Mouse (Mus musculus) megakaryocyte, embryonic 14.5 days (primary cell): ENCODE measurements around the gene Ms4a5. TPM values are rescaled to one million over a fixed set of nuclear protein-coding genes. Genes with fewer than 3 reads are reported as not detected.
A peak's percentile ranks its signal among the peaks of the same experiment; 100 is the strongest.
"Not testable (repeated sequence)": the region's sequence is repeated elsewhere in the genome, so short reads cannot be mapped to it uniquely, and the experiment has no call there.

ENCODE experiments used
- H3K27me3 ChIP-seq: replicated peaks from 2 replicates; pipeline ENCODE3; 2012; ENCODE audit warnings: inconsistent platforms
- H3K36me3 ChIP-seq: replicated peaks from 2 replicates; pipeline ENCODE3; 2012; ENCODE audit warnings: low read length, inconsistent platforms, mixed read lengths
- H3K4me1 ChIP-seq: 2 replicates; pipeline ENCODE4 v1.6.1; 2012; ENCODE audit warnings: inconsistent platforms
- H3K4me3 ChIP-seq: replicated peaks from 2 replicates; pipeline ENCODE3; 2012; ENCODE audit warnings: moderate library complexity, mild to moderate bottlenecking, inconsistent platforms
- H3K9me3 ChIP-seq: 2 replicates; pipeline ENCODE4 v1.6.1; 2012; ENCODE audit warnings: inconsistent platforms
- FLI1 ChIP-seq: IDR thresholded peaks from 2 replicates; pipeline ENCODE4 v1.6.1; 2012; ENCODE audit warnings: low read length, inconsistent platforms, mixed read lengths
- GATA1 ChIP-seq: IDR thresholded peaks from 3 replicates; pipeline ENCODE4 v1.6.1; 2012; ENCODE audit warnings: mixed read lengths, low read length, inconsistent platforms, borderline replicate concordance
- polyA plus RNA-seq: library from polyadenylated mRNA; stranded (reverse); fragments of >175 nt; gene quantifications from 2 replicates; pipeline ENCODE4 v1.2.3, GENCODE M21; 2012; ENCODE audit warnings: low replicate concordance; ENCODE audit not compliant: insufficient read depth

The Ms4a5 gene
- not detected in 2 replicates for polyA plus RNA-seq

DNA sequence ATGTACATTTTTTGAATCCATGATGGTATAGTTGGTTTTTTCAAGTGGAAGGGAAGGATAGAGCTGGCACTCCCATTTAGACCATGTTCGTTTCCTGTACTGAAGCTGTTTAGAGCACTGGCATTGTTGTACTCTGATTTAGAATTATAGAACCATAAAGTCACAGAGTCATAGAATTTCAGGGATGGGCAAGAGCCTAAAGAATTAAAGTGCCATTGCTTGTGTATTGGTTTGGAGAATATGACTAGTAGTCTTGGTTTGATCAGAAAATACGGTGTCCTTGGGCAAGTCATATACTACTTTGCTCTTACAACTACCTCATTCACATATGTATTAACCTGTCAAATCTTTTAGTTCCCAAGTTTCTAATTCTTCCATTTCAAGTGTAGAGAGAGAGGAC lies at the start of gene Ms4a5:
Ms4a5 (minus strand) TSS at position 101 of the 400 bp plus-strand sequence.
- Histone ChIP-seq H3K4me3 (no peak within 1 kb of the TSS), H3K4me1 (no peaks in the 10 kb centered on the region), H3K36me3 (no peaks in the 10 kb centered on the region), H3K9me3 (no peaks in the 10 kb centered on the region), H3K27me3 (no peaks in the 10 kb centered on the region)
- no peak for TF ChIP-seq FLI1
- TF ChIP-seq GATA1: no peak

DNA sequence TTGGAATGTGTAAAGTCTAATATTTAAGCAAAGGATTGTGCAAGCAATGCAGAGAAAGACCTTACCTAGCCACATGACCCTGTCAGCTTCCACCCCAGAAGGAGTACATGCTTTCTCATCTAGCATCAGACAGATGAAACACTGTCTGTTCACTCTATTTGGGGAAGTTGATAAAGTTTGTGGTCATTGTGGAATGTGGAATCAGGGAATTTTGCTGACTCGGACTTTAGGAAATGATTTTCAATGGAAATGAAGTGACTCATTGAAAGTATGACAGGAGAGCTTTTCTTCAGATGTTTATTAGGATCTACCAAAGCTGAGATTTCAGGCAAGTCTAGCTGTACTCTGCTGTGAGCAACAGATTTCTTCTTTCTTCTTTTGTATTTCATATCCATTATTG lies 37.5 kb upstream of the Ms4a5 start:
- TF ChIP-seq GATA1 (no peak), FLI1 (no peak)

DNA sequence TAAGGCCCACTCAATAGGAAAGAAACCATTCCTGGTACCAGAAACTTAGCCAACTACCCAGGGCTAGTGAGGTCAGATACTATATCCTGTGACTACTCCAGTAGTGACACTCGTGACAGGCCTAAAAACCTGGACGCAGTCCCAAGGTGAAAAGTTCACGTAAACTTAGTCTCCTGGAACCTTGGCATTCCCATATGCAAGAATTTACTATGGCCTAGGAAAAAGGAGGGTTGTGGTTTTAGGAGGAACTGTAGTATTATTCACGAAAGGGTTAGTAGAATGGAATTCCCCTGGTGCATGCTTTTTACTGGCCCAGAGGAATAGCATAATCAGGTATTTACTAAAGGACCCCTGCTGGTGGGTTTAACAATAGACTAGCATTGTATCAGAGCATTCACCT lies 33.1 kb upstream of the Ms4a5 start:
- Histone ChIP-seq H3K4me1 (no peaks in the 10 kb centered on the region), H3K4me3 (no peak overlapping the region), H3K36me3 (no peaks in the 10 kb centered on the region), H3K9me3 (no peaks in the 10 kb centered on the region), H3K27me3 (no peaks in the 10 kb centered on the region)
- TF ChIP-seq FLI1 (no peak), GATA1 (no peak)

More for the DNA sequence above, 37.5 kb upstream of the Ms4a5 start:
- Histone ChIP-seq H3K4me3 (no peak overlapping the region), H3K27me3 (no peaks in the 10 kb centered on the region), H3K4me1 (no peaks in the 10 kb centered on the region), H3K36me3 (no peaks in the 10 kb centered on the region), H3K9me3 (no peaks in the 10 kb centered on the region)

GRCm38 (mm10) chr19:11314354-11314753 lies 30.7 kb upstream of the Ms4a5 start, which contains the start of gene Ms4a14:
TSS of gene Ms4a14 (minus strand) at chr19:11314454.
- Histone ChIP-seq H3K4me1 (no peaks in the 10 kb centered on the region), H3K27me3 (no peaks in the 10 kb centered on the region), H3K9me3 (no peaks in the 10 kb centered on the region), H3K36me3 (no peaks in the 10 kb centered on the region), H3K4me3 (no peak within 1 kb of the TSS)
- TF ChIP-seq GATA1 (no peak), FLI1 (no peak)

DNA sequence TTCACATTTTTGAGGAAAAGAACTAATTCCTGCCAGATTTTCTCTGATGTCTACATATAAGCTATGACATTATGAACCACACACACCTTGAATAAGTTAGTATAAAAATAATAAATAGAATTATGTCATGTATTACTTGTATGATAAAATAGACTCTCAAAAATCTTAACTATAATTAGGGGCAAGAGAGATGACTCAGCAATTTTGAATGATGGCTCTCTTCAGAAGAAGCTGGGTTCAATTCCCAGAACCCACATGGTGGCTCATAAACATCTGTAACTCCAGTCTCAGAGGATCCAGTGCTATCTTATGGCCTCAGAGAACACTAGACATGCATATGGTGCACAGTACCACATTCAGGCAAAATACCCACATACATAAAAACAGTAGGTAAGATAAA lies 25.2 kb upstream of the Ms4a5 start:
- no peaks in the 10 kb centered on the region for H3K27me3 ChIP-seq
- no peak overlapping the region for H3K4me3 ChIP-seq
- no peaks in the 10 kb centered on the region for H3K4me1 ChIP-seq
- TF ChIP-seq FLI1 (no peak), GATA1 (no peak)
- no peaks in the 10 kb centered on the region for H3K36me3 ChIP-seq
- no peaks in the 10 kb centered on the region for H3K9me3 ChIP-seq

DNA sequence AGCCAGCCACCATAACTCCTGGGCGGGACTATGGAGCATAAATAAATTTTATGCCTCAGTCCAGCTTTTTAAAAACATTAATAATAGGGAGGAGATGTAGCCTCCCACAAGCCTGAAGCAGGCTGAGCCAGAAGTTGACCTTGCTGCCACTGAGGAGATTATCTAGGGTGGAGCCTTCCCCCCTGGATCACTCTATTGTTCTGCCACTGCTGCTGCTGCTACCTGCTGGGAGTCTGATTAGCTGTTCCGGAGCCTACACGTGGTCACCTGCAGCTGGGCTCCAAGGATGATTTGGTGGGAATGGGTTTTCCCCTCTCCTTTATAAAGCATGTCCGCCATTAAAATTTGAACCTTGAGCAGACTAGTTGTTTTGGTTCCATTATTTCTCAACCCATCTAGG lies 15.9 kb upstream of the Ms4a5 start:
- not testable (repeated sequence) for H3K4me3 ChIP-seq, H3K9me3 ChIP-seq, H3K27me3 ChIP-seq, H3K4me1 ChIP-seq, H3K36me3 ChIP-seq

- Histone ChIP-seq H3K4me3 (no peak overlapping the region), H3K27me3 (no peaks in the 10 kb centered on the region), H3K9me3 (peaks cover 4% of the 10 kb centered on the region; the same call in 1 of the 2 replicates), H3K36me3 (no peaks in the 10 kb centered on the region), H3K4me1 (no peaks in the 10 kb centered on the region)
- TF ChIP-seq FLI1 (no peak), GATA1 (no peak)
These were observed 15.3 kb upstream of the Ms4a5 start for GRCm38 (mm10) chr19:11298939-11299338.

GRCm38 (mm10) chr19:11293616-11294015 lies 9.9 kb upstream of the Ms4a5 start:
- H3K9me3 ChIP-seq, H3K4me1 ChIP-seq, H3K27me3 ChIP-seq, H3K36me3 ChIP-seq, H3K4me3 ChIP-seq: not testable (repeated sequence)

DNA sequence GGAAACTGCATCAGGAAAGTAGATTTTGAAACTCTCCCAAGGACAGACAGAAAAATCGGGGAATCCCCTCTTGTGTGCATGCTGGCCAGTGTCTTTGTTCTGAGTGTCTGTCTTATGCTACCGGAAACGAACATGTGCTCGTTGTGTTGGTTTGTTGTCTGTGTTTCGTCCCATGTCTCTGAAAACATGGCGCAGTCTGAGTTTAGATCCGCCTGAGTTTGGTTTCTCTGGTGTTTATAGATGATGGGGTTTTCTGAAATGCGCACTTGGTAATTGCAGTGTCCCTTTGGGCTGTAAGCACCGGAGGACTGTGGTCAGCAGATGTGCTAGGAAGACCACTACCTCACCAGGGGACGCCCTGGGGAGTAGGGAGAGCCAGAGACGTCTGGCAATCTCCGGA lies 9.3 kb upstream of the Ms4a5 start:
- Histone ChIP-seq H3K9me3 (no peaks in the 10 kb centered on the region), H3K4me3 (peak overlapping the region; percentile 65), H3K4me1 (no peaks in the 10 kb centered on the region), H3K36me3 (no peaks in the 10 kb centered on the region), H3K27me3 (no peaks in the 10 kb centered on the region)
- no peak for TF ChIP-seq FLI1
- no peak for TF ChIP-seq GATA1

GRCm38 (mm10) chr19:11280223-11280622 lies 3.5 kb downstream of the Ms4a5 start:
- H3K9me3 ChIP-seq: no peaks in the 10 kb centered on the region
- no peaks in the 10 kb centered on the region for H3K4me1 ChIP-seq
- no peak for TF ChIP-seq FLI1
- no peak for TF ChIP-seq GATA1
- no peaks in the 10 kb centered on the region for H3K36me3 ChIP-seq
- no peak overlapping the region for H3K4me3 ChIP-seq
- no peaks in the 10 kb centered on the region for H3K27me3 ChIP-seq

GRCm38 (mm10) chr19:11276431-11276830 lies 7.2 kb downstream of the Ms4a5 start:
- Histone ChIP-seq H3K4me1 (no peaks in the 10 kb centered on the region), H3K9me3 (no peaks in the 10 kb centered on the region), H3K4me3 (no peak overlapping the region), H3K27me3 (no peaks in the 10 kb centered on the region), H3K36me3 (no peaks in the 10 kb centered on the region)
- TF ChIP-seq GATA1: no peak
- TF ChIP-seq FLI1: no peak

GRCm38 (mm10) chr19:11266956-11267355 lies 16.7 kb downstream of the Ms4a5 start:
- Histone ChIP-seq H3K36me3 (no peaks in the 10 kb centered on the region), H3K27me3 (no peaks in the 10 kb centered on the region), H3K4me3 (no peak overlapping the region), H3K9me3 (no peaks in the 10 kb centered on the region), H3K4me1 (no peaks in the 10 kb centered on the region)
- no peak for TF ChIP-seq GATA1
- no peak for TF ChIP-seq FLI1
